Mouse (Mus musculus): ENCODE results near the gene Tdrd7.

Tdrd7 gene

DNA sequence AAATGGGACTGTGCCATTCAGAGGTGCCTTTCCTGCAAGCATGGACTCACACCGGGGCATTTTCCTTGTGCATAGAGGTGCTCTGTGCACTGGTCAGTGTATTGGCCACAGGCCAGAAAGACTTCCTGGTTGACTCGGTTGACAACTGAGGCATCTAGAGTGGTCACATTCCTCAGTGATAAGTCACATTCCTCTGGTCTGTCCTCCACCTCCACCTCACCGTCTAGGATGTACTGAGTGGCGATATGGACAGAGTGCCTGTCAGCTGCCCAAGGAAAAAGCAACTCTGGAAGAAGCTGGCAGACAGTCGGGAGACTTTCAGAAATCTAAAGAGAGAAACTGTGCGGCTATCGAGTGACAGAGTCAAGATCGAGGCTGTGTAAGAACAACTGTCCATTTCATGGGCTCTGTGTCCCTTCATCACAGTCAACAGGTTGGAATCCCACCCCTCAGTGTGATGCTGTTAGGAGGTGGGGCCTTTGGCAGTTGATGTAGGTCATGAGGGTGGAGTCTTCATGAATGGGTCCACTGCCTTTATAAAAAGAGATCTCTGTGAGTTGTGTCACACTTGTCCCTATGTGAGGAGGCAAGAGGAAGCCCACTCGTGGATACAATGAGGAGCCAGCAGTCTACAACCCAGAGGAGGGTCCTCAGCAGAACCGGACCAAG, at the start of gene Tdrd7:
Gene Tdrd7 (plus strand): TSS at position 564 of the 669 bp plus-strand sequence.
- in situ Hi-C loops (cut with MboI): no loop called here

GRCm38 (mm10) chr4:45917091-45917490, 48.0 kb upstream of the Tdrd7 start:
- in situ Hi-C loops (cut with MboI): no loop called here

- in situ Hi-C loops (cut with MboI): no loop called here
Measured at GRCm38 (mm10) chr4:45921663-45922435, 43.3 kb upstream of the Tdrd7 start.

DNA sequence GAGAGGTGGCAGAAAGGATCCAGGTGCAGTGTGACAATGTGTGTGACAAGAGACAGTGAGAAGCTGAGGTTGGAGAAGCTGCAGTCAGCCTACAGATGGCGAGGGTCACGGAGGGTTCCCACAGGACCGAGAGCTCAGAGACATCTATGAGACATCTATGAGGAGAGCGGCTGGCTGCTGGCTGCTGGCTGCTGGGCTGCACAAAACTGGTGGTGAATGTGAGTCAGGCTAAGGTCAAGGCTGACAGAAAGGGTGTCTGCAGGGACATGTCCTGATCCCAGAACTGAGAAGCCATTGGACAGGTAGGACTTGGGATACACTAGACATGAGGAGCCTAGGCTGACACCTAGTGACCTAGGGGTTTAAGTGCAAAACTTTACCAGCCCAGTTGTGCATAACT, 41.1 kb upstream of the Tdrd7 start:
- in situ Hi-C loops (cut with MboI): no loop called here

- in situ Hi-C loops (cut with MboI): no loop called here
Measured at GRCm38 (mm10) chr4:45928561-45928960, 36.6 kb upstream of the Tdrd7 start.

- in situ Hi-C loops (cut with MboI): no loop called here
Measured at GRCm38 (mm10) chr4:45941628-45942044, 23.5 kb upstream of the Tdrd7 start.

DNA sequence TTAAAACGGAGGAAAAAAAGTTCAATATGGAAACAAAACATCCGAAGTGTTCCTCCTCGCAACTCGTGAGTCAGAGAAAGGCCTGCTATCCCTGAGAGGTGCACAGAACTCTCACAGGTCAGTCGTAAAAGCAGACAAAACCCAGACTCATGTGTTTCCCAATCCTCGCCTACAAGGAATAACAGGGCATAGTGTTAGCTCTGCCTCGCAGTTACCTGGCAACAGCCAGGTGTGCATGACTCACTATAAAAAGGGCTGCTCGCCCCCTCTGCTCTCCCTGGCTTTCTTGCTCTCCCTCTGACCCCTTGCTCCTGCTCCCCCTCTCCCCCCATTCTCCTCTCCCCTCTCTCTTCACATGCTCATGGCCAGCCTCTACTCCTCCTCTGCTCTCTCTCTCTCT, 17.4 kb upstream of the Tdrd7 start:
- in situ Hi-C loops (cut with MboI): no loop called here

DNA sequence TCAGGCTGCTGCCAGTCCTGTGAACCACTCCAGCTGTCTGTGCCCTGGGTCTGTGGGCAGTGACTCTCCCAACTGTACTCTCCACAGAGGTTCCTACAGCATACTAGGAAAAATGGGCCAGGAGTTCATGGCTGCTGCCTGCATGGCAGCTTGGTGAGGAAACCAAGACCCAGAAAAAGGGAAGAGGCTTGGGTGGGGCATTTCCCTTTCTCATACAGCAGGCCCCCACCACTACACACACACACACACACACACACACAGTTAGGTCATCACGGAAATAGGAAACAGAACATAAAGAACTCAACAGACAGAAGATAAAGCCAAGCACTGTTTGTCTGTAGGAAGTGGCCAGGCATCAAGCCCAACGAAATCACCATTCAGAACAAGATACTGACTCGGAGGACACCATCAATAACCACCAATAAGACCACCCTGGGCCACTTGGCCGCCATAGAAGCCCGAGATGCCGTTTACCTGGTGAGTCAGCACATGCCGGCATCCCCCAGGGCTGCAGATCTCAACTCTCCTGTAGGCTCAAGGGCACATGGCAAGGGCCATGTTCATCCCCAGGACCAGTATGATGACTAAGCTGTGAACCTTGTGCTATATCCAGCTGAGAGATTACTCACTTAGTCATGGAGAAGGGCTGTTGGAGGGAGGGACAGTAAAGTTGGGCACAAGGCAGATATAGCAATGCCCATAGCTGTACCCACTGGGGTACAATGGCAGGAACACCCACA, 15.9 kb upstream of the Tdrd7 start:
- in situ Hi-C loops (cut with MboI): no loop called here

GRCm38 (mm10) chr4:45951830-45952229, 13.3 kb upstream of the Tdrd7 start:
- in situ Hi-C loops (cut with MboI): no loop called here

- in situ Hi-C loops (cut with MboI): no loop called here
Measured at GRCm38 (mm10) chr4:45953025-45953919, 11.9 kb upstream of the Tdrd7 start.

DNA sequence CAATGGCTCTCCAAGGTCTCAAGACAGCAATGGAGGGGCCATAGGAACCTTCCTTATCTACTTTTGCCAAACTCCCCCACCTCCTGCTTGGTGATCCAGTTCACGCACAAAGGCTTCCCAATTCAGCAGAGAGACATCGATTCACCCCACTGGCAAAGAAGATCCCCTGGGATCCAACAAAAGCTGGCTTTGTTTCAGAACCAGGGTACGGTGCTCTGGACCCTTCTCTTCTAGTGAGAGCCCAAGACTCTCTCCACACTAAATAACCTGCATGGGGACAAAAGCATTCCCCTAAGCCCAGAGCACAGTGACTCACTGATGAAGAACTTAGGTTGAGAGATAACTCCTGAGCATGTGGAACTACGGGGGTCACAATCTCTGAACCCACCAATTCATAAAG, 9.9 kb upstream of the Tdrd7 start:
- in situ Hi-C loops (cut with MboI): no loop called here

GRCm38 (mm10) chr4:45956131-45956530, 9.0 kb upstream of the Tdrd7 start:
- in situ Hi-C loops (cut with MboI): no loop called here

DNA sequence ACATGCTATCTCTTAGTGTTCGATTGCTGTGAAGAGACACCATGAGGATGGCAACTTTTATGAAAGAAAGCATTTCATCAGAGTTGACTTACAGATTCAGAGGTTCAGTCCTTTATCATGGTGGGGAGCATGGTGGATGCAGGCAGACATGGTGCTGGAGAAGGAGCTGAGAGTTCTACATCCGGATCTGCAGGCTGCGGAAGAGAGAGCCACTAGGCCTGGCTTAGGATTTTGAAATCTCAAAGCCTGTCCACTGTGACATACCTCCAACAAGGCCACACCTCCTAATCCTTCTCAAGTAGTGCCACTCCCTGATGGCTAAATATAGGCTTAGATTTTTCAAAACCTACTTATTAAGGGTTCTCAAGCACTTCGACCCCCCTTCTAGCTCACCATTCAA, 8.4 kb upstream of the Tdrd7 start:
- in situ Hi-C loops (cut with MboI): no loop called here

DNA sequence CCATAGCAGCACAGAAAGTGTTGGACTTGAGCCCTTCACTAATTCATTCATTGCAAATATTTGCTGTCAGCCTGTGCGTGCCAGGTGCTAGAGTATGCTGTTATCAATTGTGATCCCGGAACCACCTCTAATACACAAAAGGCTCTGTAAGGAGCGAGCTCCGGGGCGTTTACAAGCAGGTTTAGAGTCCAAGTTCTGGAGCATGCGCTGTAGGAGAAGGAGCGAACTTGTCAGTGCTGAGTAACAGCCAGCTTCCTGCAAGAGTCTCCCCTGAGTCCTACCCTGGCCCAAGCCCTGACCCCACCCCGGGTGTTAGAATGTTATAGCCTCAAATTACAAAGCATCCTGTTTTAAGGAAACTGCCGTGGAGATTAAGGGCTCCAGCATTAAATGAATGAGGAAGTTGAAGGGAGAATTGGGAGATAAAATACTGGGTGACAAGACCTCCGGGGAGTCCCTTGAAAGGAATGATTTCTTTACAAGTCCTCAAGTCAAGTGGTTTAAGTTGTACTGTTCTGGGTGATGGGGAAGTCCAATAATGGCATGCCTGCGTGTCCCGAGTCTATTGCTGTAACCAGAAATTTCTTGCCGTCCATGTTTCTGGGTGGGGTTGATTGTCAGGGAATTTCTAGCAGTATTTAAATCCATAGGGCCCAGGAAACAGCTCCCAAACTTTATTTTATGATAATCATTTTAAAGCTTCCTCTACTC, 758 bp downstream of the Tdrd7 start:
- in situ Hi-C loops (cut with MboI): no loop called here

DNA sequence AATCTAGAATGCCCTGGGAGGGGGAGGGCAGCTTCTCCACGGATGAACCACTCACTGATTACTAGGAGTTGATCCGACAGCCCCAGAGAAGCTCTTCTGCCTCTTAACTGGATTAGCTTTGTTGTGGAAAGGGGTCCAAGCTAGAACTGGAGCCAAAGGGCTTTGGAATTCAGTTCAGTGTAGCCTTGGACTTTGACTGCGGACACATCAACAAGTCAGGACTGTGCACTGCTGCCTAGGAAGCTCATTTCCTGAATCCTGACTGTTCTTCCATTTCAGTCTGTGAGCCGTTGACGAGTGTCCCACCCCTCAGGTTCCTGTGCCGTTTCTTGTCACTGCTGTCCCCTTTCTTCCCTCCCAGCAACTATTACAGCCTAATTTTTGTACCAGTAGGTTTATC, 1.6 kb downstream of the Tdrd7 start:
- in situ Hi-C loops (cut with MboI): no loop called here

- in situ Hi-C loops (cut with MboI): no loop called here
Measured at GRCm38 (mm10) chr4:45967479-45968341, 2.6 kb downstream of the Tdrd7 start.

GRCm38 (mm10) chr4:45969051-45969450, 3.9 kb downstream of the Tdrd7 start:
- in situ Hi-C loops (cut with MboI): no loop called here

GRCm38 (mm10) chr4:45970048-45970560, 5.0 kb downstream of the Tdrd7 start:
- in situ Hi-C loops (cut with MboI): no loop called here

- in situ Hi-C loops (cut with MboI): no loop called here
Measured at GRCm38 (mm10) chr4:45971806-45972447, 6.8 kb downstream of the Tdrd7 start.

Measured in mature B cell (primary cell).